Mouse (Mus musculus) hindbrain, embryonic 12.5 days (tissue): ENCODE data around the gene Wars2. TPM values are rescaled to one million over a fixed set of nuclear protein-coding genes. Genes with fewer than 3 reads are reported as not detected.

Experiments used
- ATAC-seq: fragments of 200-750 bp; cut with Nextera tagmentation; 2 replicates; pipeline ENCODE4 v1.8.0; 2017; ENCODE audit warnings: moderate TSS enrichment; ENCODE audit not compliant: low FRiP score
- H3K27ac ChIP-seq: fragments of 300-500 bp; sonication (generic); 2 replicates; pipeline ENCODE4 v1.5.1; 2016; ENCODE audit warnings: mild to moderate bottlenecking
- H3K27me3 ChIP-seq: fragments of 300-500 bp; sonication (generic); 2 replicates; pipeline ENCODE4 v1.6.1; 2016; ENCODE audit warnings: mild to moderate bottlenecking
- H3K36me3 ChIP-seq: fragments of 300-500 bp; sonication (generic); 2 replicates; pipeline ENCODE4 v1.6.1; 2016; ENCODE audit warnings: mild to moderate bottlenecking
- H3K4me1 ChIP-seq: fragments of 300-500 bp; sonication (generic); 2 replicates; pipeline ENCODE4 v1.6.1; 2016
- H3K4me2 ChIP-seq: fragments of 300-500 bp; sonication (generic); replicated peaks from 2 replicates; pipeline ENCODE4 v1.6.1; 2016; ENCODE audit warnings: mild to moderate bottlenecking
- H3K4me3 ChIP-seq: fragments of 300-500 bp; sonication (generic); 2 replicates; pipeline ENCODE4 v1.5.1; 2016; ENCODE audit warnings: mild to moderate bottlenecking
- H3K9ac ChIP-seq: fragments of 300-500 bp; sonication (generic); 2 replicates; pipeline ENCODE4 v1.6.1; 2016; ENCODE audit warnings: mild to moderate bottlenecking, moderate library complexity
- H3K9me3 ChIP-seq: fragments of 300-500 bp; sonication (generic); replicated peaks from 2 replicates; pipeline ENCODE4 v1.6.1; 2016; ENCODE audit warnings: mild to moderate bottlenecking
- WGBS: fragments of 180-500 bp; shearing (Covaris S2); methylation state at CpG from one replicate; pipeline ENCODE4 v1.1.7; 2016; 5-methylcytosine and 5-hydroxymethylcytosine counted together
- microRNA-seq: library from miRNA; unstranded; fragments of <30 nt; microRNA quantifications from one replicate; pipeline ENCODE4, GENCODE M21; 2017
- polyA plus RNA-seq: library from polyadenylated mRNA; unstranded; fragments of >200 nt; fragmentation: Nextera tagmentation; extraction: Ambion mirVana; gene quantifications from 2 replicates; pipeline ENCODE4 v1.2.1, GENCODE M21; 2016

Wars2 gene
- polyA plus RNA-seq, 1 experiment from 2014 or later, result 6.2 TPM

DNA sequence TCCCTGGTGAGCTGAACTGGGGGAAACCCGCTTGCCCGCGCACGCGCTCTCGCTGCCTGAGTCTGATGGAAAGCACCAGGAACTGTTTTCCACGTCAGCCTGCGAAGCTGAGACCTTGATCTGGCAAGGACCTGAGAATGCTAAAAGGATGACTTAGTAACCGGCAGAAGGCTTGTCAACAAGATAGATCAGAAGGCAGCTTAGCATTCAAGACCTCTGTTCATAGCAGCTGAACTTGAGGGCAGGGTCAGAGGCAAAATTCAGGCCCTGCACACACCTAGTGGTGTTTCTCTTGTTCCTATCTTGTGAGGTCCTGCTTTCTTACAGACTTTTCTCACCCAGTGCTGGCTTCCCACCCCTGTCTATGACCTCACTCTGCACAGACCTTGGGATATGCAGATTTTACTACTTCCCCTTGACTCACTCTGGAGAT, 122.6 kb downstream of the Wars2 start:
- Histone ChIP-seq H3K9me3 (no peaks in the 10 kb centered on the region), H3K27me3 (peaks cover 81% of the 10 kb centered on the region)
- WGBS, result 23% methylated on average over 9 of the region's 9 CpGs

DNA sequence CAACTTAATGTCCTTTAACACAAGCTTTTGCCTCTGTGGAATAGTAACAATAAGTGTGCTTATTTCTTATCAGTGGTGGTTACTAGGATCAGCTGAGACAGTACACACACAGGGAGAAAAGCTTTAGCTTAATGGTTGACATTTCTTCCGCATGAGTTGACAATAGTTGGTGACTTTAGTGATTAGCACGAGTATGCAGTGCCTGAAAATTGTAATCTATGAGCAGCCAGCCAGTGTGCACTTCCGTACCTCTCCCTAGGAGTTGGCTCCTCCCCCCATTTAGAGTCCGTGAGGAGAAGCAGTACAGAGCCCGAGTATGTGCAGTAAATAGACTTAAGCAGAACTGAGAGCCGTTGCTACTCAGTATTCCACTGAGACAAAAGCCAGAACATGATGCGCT, 123.8 kb downstream of the Wars2 start:
- H3K4me1 ChIP-seq, result no peaks in the 10 kb centered on the region
- H3K9ac ChIP-seq, result no peak overlapping the region
- H3K4me2 ChIP-seq, result no peak overlapping the region
- H3K9me3 ChIP-seq, result no peaks in the 10 kb centered on the region
- WGBS, result 33% methylated on average over 7 of the region's 7 CpGs
- peaks cover 73% of the 10 kb centered on the region for H3K27me3 ChIP-seq
- no peak for ATAC-seq
- no peaks in the 10 kb centered on the region for H3K36me3 ChIP-seq
- no peak overlapping the region for H3K4me3 ChIP-seq
- no peak overlapping the region for H3K27ac ChIP-seq

More for the DNA sequence above, 122.6 kb downstream of the Wars2 start:
- no peaks in the 10 kb centered on the region for H3K4me1 ChIP-seq
- no peak overlapping the region for H3K27ac ChIP-seq
- H3K9ac ChIP-seq, result no peak overlapping the region
- H3K4me3 ChIP-seq, result no peak overlapping the region
- no peak overlapping the region for H3K4me2 ChIP-seq
- ATAC-seq, result no peak
- H3K36me3 ChIP-seq, result no peaks in the 10 kb centered on the region

DNA sequence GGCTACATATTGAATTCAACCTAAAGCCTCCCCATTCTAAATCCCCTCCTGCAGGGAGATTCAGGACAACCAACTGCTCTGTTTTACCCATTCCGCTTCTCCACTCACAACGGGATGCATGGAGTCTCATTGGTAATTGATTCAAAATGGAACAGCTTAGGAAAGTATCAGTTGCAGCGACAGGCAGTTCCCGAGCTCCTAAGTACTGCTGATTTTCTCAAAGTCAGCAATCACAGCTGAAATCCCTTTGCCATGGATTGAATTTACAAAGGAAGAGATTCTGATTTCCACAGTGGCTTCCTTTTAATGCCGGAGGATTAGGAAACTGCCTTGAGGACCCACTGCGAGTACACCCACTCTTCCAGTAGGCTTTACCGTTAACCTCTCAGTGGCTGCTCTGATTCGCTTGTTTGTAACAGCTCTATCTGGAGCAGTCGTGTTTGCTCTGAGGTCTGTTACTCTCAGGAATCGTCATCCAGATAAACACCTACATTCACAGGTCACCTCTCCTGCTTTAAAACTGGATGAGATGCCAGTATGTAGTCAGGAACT, 126.0 kb downstream of the Wars2 start:
- Histone ChIP-seq H3K36me3 (no peaks in the 10 kb centered on the region), H3K4me2 (no peak overlapping the region), H3K4me3 (no peak overlapping the region), H3K4me1 (no peaks in the 10 kb centered on the region), H3K27ac (no peak overlapping the region), H3K9me3 (no peaks in the 10 kb centered on the region), H3K9ac (no peak overlapping the region), H3K27me3 (peaks cover 58% of the 10 kb centered on the region)
- no peak for ATAC-seq
- WGBS, result 57% methylated on average over 10 of the region's 10 CpGs

- H3K4me3 ChIP-seq, result no peak overlapping the region
- H3K9ac ChIP-seq, result no peak overlapping the region
- ATAC-seq, result no peak
- H3K27ac ChIP-seq, result no peak overlapping the region
- no peak overlapping the region for H3K4me2 ChIP-seq
- no peaks in the 10 kb centered on the region for H3K27me3 ChIP-seq
- no peaks in the 10 kb centered on the region for H3K4me1 ChIP-seq
- H3K36me3 ChIP-seq, result no peaks in the 10 kb centered on the region
- no peaks in the 10 kb centered on the region for H3K9me3 ChIP-seq
- WGBS, result 47% methylated on average over 12 of the region's 12 CpGs
These were observed 137.2 kb downstream of the Wars2 start for GRCm38 (mm10) chr3:99277973-99278580.

GRCm38 (mm10) chr3:99279718-99280117, 138.8 kb downstream of the Wars2 start:
- Histone ChIP-seq H3K4me1 (no peaks in the 10 kb centered on the region), H3K36me3 (no peaks in the 10 kb centered on the region), H3K4me2 (no peak overlapping the region), H3K4me3 (no peak overlapping the region), H3K27me3 (no peaks in the 10 kb centered on the region), H3K9me3 (no peaks in the 10 kb centered on the region), H3K9ac (no peak overlapping the region), H3K27ac (no peak overlapping the region)
- WGBS, result 95% methylated on average over 3 of the region's 3 CpGs
- no peak for ATAC-seq

DNA sequence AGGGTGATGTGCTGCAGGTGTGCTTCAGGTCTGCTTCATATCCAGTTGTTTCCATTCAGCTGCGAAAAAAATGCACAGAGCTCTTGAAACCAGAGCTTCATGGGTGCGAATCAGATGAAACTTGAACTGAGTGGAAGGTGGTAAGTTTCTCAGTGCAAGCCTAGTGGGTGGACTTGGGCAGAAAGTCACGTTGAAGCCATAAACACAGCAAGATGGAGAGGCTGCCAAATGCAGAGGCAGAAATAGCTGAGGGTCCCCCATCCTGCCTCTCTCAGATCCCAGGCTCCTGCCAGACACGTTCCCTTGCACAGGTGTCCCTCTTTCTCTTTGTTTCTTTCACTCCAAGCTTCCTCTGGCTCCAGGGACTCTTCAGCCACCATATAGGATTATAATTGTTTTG, 140.6 kb downstream of the Wars2 start:
- no peaks in the 10 kb centered on the region for H3K36me3 ChIP-seq
- no peak overlapping the region for H3K9ac ChIP-seq
- ATAC-seq, result no peak
- H3K4me3 ChIP-seq, result no peak overlapping the region
- H3K4me2 ChIP-seq, result no peak overlapping the region
- H3K27ac ChIP-seq, result no peak overlapping the region
- no peaks in the 10 kb centered on the region for H3K27me3 ChIP-seq
- H3K9me3 ChIP-seq, result no peaks in the 10 kb centered on the region
- H3K4me1 ChIP-seq, result no peaks in the 10 kb centered on the region
- WGBS, result 71% methylated on average over 4 of the region's 4 CpGs

- peaks cover 4% of the 10 kb centered on the region; the same call in 1 of the 2 replicates for H3K4me1 ChIP-seq
- H3K27me3 ChIP-seq, result no peaks in the 10 kb centered on the region
- 58% methylated on average over 2 of the region's 2 CpGs for WGBS
- no peak overlapping the region for H3K4me3 ChIP-seq
- ATAC-seq, result no peak
- no peak overlapping the region for H3K9ac ChIP-seq
- no peaks in the 10 kb centered on the region for H3K9me3 ChIP-seq
- H3K27ac ChIP-seq, result no peak overlapping the region
- no peaks in the 10 kb centered on the region for H3K36me3 ChIP-seq
- no peak overlapping the region for H3K4me2 ChIP-seq
These were observed 147.4 kb downstream of the Wars2 start for GRCm38 (mm10) chr3:99288302-99288701.

Small RNAs within 50 kb of the gene (microRNA-seq; reads per million reads assigned to microRNA genes)
- not detected for gene Mir6481

Other genes starting within 250 kb of the Wars2 start
- not detected in 2 replicates for gene Hao2, start 247.8 kb upstream of the Wars2 start, polyA plus RNA-seq
- 9.3 and 12.5 TPM in 2 replicates for gene Tbx15, start 99.3 kb downstream of the Wars2 start, polyA plus RNA-seq